Mouse (Mus musculus) midbrain, embryonic 15.5 days (tissue): ENCODE results near the gene Ykt6. TPM values are rescaled to one million over a fixed set of nuclear protein-coding genes. Genes with fewer than 3 reads are reported as not detected.
A peak's percentile ranks its signal among the peaks of the same experiment; 100 is the strongest.
"Not testable (repeated sequence)": the region's sequence is repeated elsewhere in the genome, so short reads cannot be mapped to it uniquely, and the experiment has no call there.

Experiments used
- ATAC-seq: fragments of 200-750 bp; cut with Nextera tagmentation; replicated peaks from 2 replicates; pipeline ENCODE4 v1.8.0; 2017; ENCODE audit warnings: moderate TSS enrichment
- H3K27ac ChIP-seq: fragments of 300-500 bp; sonication (generic); 2 replicates; pipeline ENCODE4 v1.5.1; 2015; ENCODE audit warnings: mild to moderate bottlenecking, inconsistent platforms
- H3K27me3 ChIP-seq: fragments of 300-500 bp; sonication (generic); replicated peaks from 2 replicates; pipeline ENCODE4 v1.6.1; 2015; ENCODE audit warnings: inconsistent platforms
- H3K36me3 ChIP-seq: fragments of 300-500 bp; sonication (generic); replicated peaks from 2 replicates; pipeline ENCODE4 v1.6.1; 2015; ENCODE audit warnings: inconsistent platforms
- H3K4me1 ChIP-seq: fragments of 300-500 bp; sonication (generic); 2 replicates; pipeline ENCODE4 v1.6.1; 2015; ENCODE audit warnings: inconsistent platforms
- H3K4me2 ChIP-seq: fragments of 300-500 bp; sonication (generic); 2 replicates; pipeline ENCODE4 v1.6.1; 2015; ENCODE audit warnings: inconsistent platforms, mild to moderate bottlenecking, moderate library complexity
- H3K4me3 ChIP-seq: fragments of 300-500 bp; sonication (generic); 2 replicates; pipeline ENCODE4 v1.5.1; 2015; ENCODE audit warnings: mild to moderate bottlenecking, inconsistent platforms
- H3K9ac ChIP-seq: fragments of 300-500 bp; sonication (generic); 2 replicates; pipeline ENCODE4 v1.6.1; 2015; ENCODE audit warnings: mild to moderate bottlenecking, inconsistent platforms
- H3K9me3 ChIP-seq: fragments of 300-500 bp; sonication (generic); 2 replicates; pipeline ENCODE4 v1.6.1; 2016; ENCODE audit warnings: inconsistent platforms
- WGBS: fragments of 180-500 bp; shearing (Covaris S2); methylation state at CpG from one replicate; pipeline ENCODE4 v1.1.7; 2015; ENCODE audit warnings: mixed read lengths; 5-methylcytosine and 5-hydroxymethylcytosine counted together
- polyA plus RNA-seq: library from polyadenylated mRNA; unstranded; fragments of >200 nt; fragmentation: Nextera tagmentation; extraction: Ambion mirVana; gene quantifications from 2 replicates; pipeline ENCODE4 v1.2.1, GENCODE M21; 2015

Gene Ykt6
- polyA plus RNA-seq, 1 experiment from 2014 or later = 96.8 TPM

- no peak for ATAC-seq
- Histone ChIP-seq H3K27me3 (no peaks in the 10 kb centered on the region), H3K4me2 (no peak overlapping the region), H3K9ac (no peak overlapping the region), H3K9me3 (no peaks in the 10 kb centered on the region), H3K4me3 (no peak overlapping the region), H3K36me3 (no peaks in the 10 kb centered on the region), H3K27ac (no peak overlapping the region), H3K4me1 (no peaks in the 10 kb centered on the region)
- 34% methylated on average over 17 of the region's 17 CpGs for WGBS
Observed at GRCm38 (mm10) chr11:5920323-5920960, 35.1 kb upstream of the Ykt6 start.

GRCm38 (mm10) chr11:5924699-5925098 lies 30.8 kb upstream of the Ykt6 start:
- ATAC-seq = no peak
- H3K36me3 ChIP-seq = no peaks in the 10 kb centered on the region
- H3K9me3 ChIP-seq = no peaks in the 10 kb centered on the region
- H3K4me1 ChIP-seq = no peaks in the 10 kb centered on the region
- H3K27me3 ChIP-seq = no peaks in the 10 kb centered on the region
- WGBS = 57% methylated on average over 8 of the region's 8 CpGs
- H3K4me2 ChIP-seq = no peak overlapping the region
- H3K9ac ChIP-seq = no peak overlapping the region
- H3K27ac ChIP-seq = no peak overlapping the region
- H3K4me3 ChIP-seq = no peak overlapping the region

GRCm38 (mm10) chr11:5926696-5927220 lies 28.7 kb upstream of the Ykt6 start:
- Histone ChIP-seq H3K4me1 (no peaks in the 10 kb centered on the region), H3K9ac (no peak overlapping the region), H3K36me3 (no peaks in the 10 kb centered on the region), H3K4me2 (no peak overlapping the region), H3K9me3 (no peaks in the 10 kb centered on the region), H3K4me3 (no peak overlapping the region), H3K27ac (no peak overlapping the region), H3K27me3 (no peaks in the 10 kb centered on the region)
- 91% methylated on average over 3 of the region's 3 CpGs for whole genome bisulfite sequencing
- no peak for ATAC-seq

- Histone ChIP-seq H3K27ac (no peak overlapping the region), H3K9me3 (no peaks in the 10 kb centered on the region)
- no peak for ATAC-seq
Observed at GRCm38 (mm10) chr11:5930578-5930977, 24.9 kb upstream of the Ykt6 start.

GRCm38 (mm10) chr11:5931947-5932346 lies 23.5 kb upstream of the Ykt6 start:
- ATAC-seq, H3K27ac ChIP-seq, H3K36me3 ChIP-seq, H3K9ac ChIP-seq, H3K27me3 ChIP-seq, H3K4me2 ChIP-seq, H3K4me1 ChIP-seq, H3K4me3 ChIP-seq, H3K9me3 ChIP-seq: not testable (repeated sequence)
- 84% methylated on average over 6 of the region's 6 CpGs for WGBS

More at GRCm38 (mm10) chr11:5930578-5930977, 24.9 kb upstream of the Ykt6 start:
- Histone ChIP-seq H3K9ac (no peak overlapping the region), H3K4me2 (no peak overlapping the region), H3K27me3 (no peaks in the 10 kb centered on the region), H3K4me3 (no peak overlapping the region), H3K36me3 (no peaks in the 10 kb centered on the region), H3K4me1 (no peaks in the 10 kb centered on the region)
- 39% methylated on average over 1 of the region's 1 CpGs for WGBS

GRCm38 (mm10) chr11:5934531-5934930 lies 21.0 kb upstream of the Ykt6 start:
- ATAC-seq, H3K27ac ChIP-seq, H3K4me1 ChIP-seq, H3K4me2 ChIP-seq, H3K27me3 ChIP-seq, H3K9me3 ChIP-seq, H3K36me3 ChIP-seq, H3K9ac ChIP-seq, H3K4me3 ChIP-seq: not testable (repeated sequence)
- WGBS = 94% methylated on average over 11 of the region's 11 CpGs

GRCm38 (mm10) chr11:5942966-5943365 lies 12.5 kb upstream of the Ykt6 start:
- no peak for ATAC-seq
- H3K9ac ChIP-seq = no peak overlapping the region
- 61% methylated on average over 6 of the region's 6 CpGs for WGBS

GRCm38 (mm10) chr11:5945096-5945495 lies 10.4 kb upstream of the Ykt6 start:
- 92% methylated on average over 2 of the region's 2 CpGs for WGBS
- Histone ChIP-seq H3K4me3 (no peak overlapping the region), H3K36me3 (no peaks in the 10 kb centered on the region), H3K9ac (no peak overlapping the region), H3K4me1 (no peaks in the 10 kb centered on the region; the same call in 1 of the 2 replicates), H3K9me3 (no peaks in the 10 kb centered on the region), H3K27ac (no peak overlapping the region), H3K4me2 (no peak overlapping the region), H3K27me3 (no peaks in the 10 kb centered on the region)
- ATAC-seq = no peak

More at GRCm38 (mm10) chr11:5942966-5943365, 12.5 kb upstream of the Ykt6 start:
- Histone ChIP-seq H3K27me3 (no peaks in the 10 kb centered on the region), H3K4me3 (no peak overlapping the region), H3K4me2 (no peak overlapping the region), H3K9me3 (no peaks in the 10 kb centered on the region), H3K4me1 (no peaks in the 10 kb centered on the region), H3K27ac (no peak overlapping the region), H3K36me3 (no peaks in the 10 kb centered on the region)

GRCm38 (mm10) chr11:5947796-5948195 lies 7.7 kb upstream of the Ykt6 start:
- no peaks in the 10 kb centered on the region; the same call in 1 of the 2 replicates for H3K4me1 ChIP-seq
- WGBS = 66% methylated on average over 4 of the region's 4 CpGs
- H3K4me2 ChIP-seq = no peak overlapping the region
- ATAC-seq = no peak
- H3K36me3 ChIP-seq = no peaks in the 10 kb centered on the region
- H3K27me3 ChIP-seq = no peaks in the 10 kb centered on the region
- no peak overlapping the region for H3K27ac ChIP-seq
- H3K9me3 ChIP-seq = no peaks in the 10 kb centered on the region
- H3K9ac ChIP-seq = no peak overlapping the region
- H3K4me3 ChIP-seq = no peak overlapping the region

GRCm38 (mm10) chr11:5948546-5949250 lies 6.8 kb upstream of the Ykt6 start:
- Histone ChIP-seq H3K9ac (no peak overlapping the region), H3K4me2 (no peak overlapping the region), H3K27ac (no peak overlapping the region), H3K9me3 (no peaks in the 10 kb centered on the region), H3K4me1 (no peaks in the 10 kb centered on the region; the same call in 1 of the 2 replicates), H3K4me3 (no peak overlapping the region), H3K36me3 (no peaks in the 10 kb centered on the region), H3K27me3 (no peaks in the 10 kb centered on the region)
- 69% methylated on average over 9 of the region's 10 CpGs for WGBS
- ATAC-seq = no peak

- peak within 1 kb of the TSS; percentile 6; the same call in 1 of the 2 replicates for H3K4me2 ChIP-seq
- ATAC-seq = peak; percentile 51
- H3K4me3 ChIP-seq = no peak within 1 kb of the TSS
- H3K36me3 ChIP-seq = no peaks in the 10 kb centered on the region
- no peak within 1 kb of the TSS for H3K9ac ChIP-seq
- 56% methylated on average over 8 of the region's 8 CpGs for WGBS
- H3K4me1 ChIP-seq = peaks cover 1% of the 10 kb centered on the region
- no peaks in the 10 kb centered on the region for H3K9me3 ChIP-seq
- H3K27me3 ChIP-seq = no peaks in the 10 kb centered on the region
- no peak within 1 kb of the TSS for H3K27ac ChIP-seq
Observed at GRCm38 (mm10) chr11:5949586-5950352, 5.7 kb upstream of the Ykt6 start, which contains the start of gene Gck. Gene Gck, minus strand, starts transcription at chr11:5950081.

- no peaks in the 10 kb centered on the region for H3K27me3 ChIP-seq
- 91% methylated on average over 5 of the region's 5 CpGs for WGBS
- H3K4me2 ChIP-seq = no peak overlapping the region
- no peak for ATAC-seq
- no peak overlapping the region for H3K27ac ChIP-seq
- H3K4me1 ChIP-seq = peaks cover 19% of the 10 kb centered on the region
- H3K9ac ChIP-seq = no peak overlapping the region
- H3K36me3 ChIP-seq = no peaks in the 10 kb centered on the region
- no peaks in the 10 kb centered on the region for H3K9me3 ChIP-seq
- H3K4me3 ChIP-seq = no peak overlapping the region
Observed at GRCm38 (mm10) chr11:5952501-5952900, 3.0 kb upstream of the Ykt6 start.
